Mouse (Mus musculus) neural tube, postnatal 0 days (tissue): ENCODE data around the gene Ptpro. TPM values are rescaled to one million over a fixed set of nuclear protein-coding genes. Genes with fewer than 3 reads are reported as not detected.

ENCODE experiments used
- polyA plus RNA-seq: library from polyadenylated mRNA; unstranded; fragments of >200 nt; fragmentation: Nextera tagmentation; extraction: Ambion mirVana; gene quantifications from 2 replicates; pipeline ENCODE4 v1.2.1, GENCODE M21; 2015

Ptpro gene
- polyA plus RNA-seq = 28.4 and 30.8 TPM in 2 replicates

GRCm38 (mm10) chr6:137252194-137252886 is at the start of gene Ptpro:
Ptpro (plus strand) TSS chr6:137252319.

Other genes with a start within 250 kb of the Ptpro start
- gene Rerg, start 81.8 kb upstream of the Ptpro start, polyA plus RNA-seq = 14.9 and 15.3 TPM in 2 replicates